Mouse (Mus musculus): ENCODE data around the gene Abhd10. TPM values are rescaled to one million over a fixed set of nuclear protein-coding genes. Genes with fewer than 3 reads are reported as not detected.

Gene Abhd10
- polyA plus RNA-seq, 1 experiment from 2014 or later, result 46.9 TPM

DNA sequence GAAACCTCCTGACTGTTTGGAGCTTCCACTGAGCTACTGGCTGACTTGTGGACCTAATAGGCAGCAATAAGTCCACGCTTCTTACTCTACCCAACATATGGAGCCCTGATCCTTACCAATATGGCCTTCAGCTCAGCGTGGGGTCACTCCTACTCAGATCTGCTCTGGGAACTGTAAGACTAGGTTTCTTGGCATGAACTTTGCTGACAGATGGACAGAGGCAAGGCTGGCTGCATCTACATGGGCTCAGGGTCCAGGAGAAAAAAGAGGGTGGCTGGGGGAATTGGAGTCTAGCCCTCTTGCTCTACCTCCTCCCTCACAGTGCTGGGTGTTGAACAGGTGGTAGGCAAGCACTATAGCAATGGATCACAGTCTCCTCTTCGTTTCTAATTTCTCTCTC is 55.9 kb downstream of the Abhd10 start:
- no peaks in the 10 kb centered on the region for H3K9me3 ChIP-seq (replicated peaks)
- 86% methylated on average over 3 of the region's 3 CpGs for WGBS
- no peaks in the 10 kb centered on the region for H3K36me3 ChIP-seq
- DNase-seq (ENCODE audit: low spot score), result no peak
- H3K4me3 ChIP-seq, result no peak overlapping the region
- H3K4me1 ChIP-seq, result peaks cover 19% of the 10 kb centered on the region
- no peak overlapping the region for H3K27ac ChIP-seq (replicated peaks)
- H3K27me3 ChIP-seq (ENCODE audit: low read depth, poor library complexity, severe bottlenecking), result no peaks in the 10 kb centered on the region

GRCm38 (mm10) chr16:45685295-45685694 is 57.5 kb downstream of the Abhd10 start:
- Histone ChIP-seq H3K27ac (replicated peaks) (no peak overlapping the region), H3K9me3 (replicated peaks) (no peaks in the 10 kb centered on the region), H3K4me1 (peaks cover 11% of the 10 kb centered on the region), H3K27me3 (ENCODE audit: low read depth, poor library complexity, severe bottlenecking) (no peaks in the 10 kb centered on the region), H3K36me3 (no peaks in the 10 kb centered on the region), H3K4me3 (no peak overlapping the region)
- no peak for DNase-seq (ENCODE audit: low spot score)
- WGBS, result 71% methylated on average over 3 of the region's 3 CpGs

- Histone ChIP-seq H3K36me3 (no peaks in the 10 kb centered on the region), H3K27ac (replicated peaks) (no peak overlapping the region), H3K4me3 (no peak overlapping the region), H3K4me1 (peaks cover 7% of the 10 kb centered on the region; the same call in 1 of the 2 replicates), H3K9me3 (replicated peaks) (no peaks in the 10 kb centered on the region), H3K27me3 (ENCODE audit: low read depth, poor library complexity, severe bottlenecking) (no peaks in the 10 kb centered on the region)
- DNase-seq (ENCODE audit: low spot score), result peak; percentile 72
- WGBS, result 15% methylated on average over 8 of the region's 8 CpGs
Measured at GRCm38 (mm10) chr16:45684815-45685214, 57.9 kb downstream of the Abhd10 start.

Other genes with a start within 250 kb of the Abhd10 start
- not detected in 2 replicates for gene Gm609, start 250.0 kb downstream of the Abhd10 start, polyA plus RNA-seq (2016; fragmentation: Nextera tagmentation; extraction: Ambion mirVana)
- not detected in 2 replicates for gene Gm17783, start 210.9 kb downstream of the Abhd10 start, polyA plus RNA-seq (2016; fragmentation: Nextera tagmentation; extraction: Ambion mirVana)
- gene Slc9c1, start 207.6 kb downstream of the Abhd10 start, polyA plus RNA-seq (2016; fragmentation: Nextera tagmentation; extraction: Ambion mirVana), result not detected in 2 replicates
- gene Gcsam, start 132.6 kb downstream of the Abhd10 start, polyA plus RNA-seq (2016; fragmentation: Nextera tagmentation; extraction: Ambion mirVana), result 0.06 TPM in 1 of 2 replicates, not detected in the other
- gene BC016579, start 88.9 kb downstream of the Abhd10 start, polyA plus RNA-seq (2016; fragmentation: Nextera tagmentation; extraction: Ambion mirVana), result 0.09 and 0.10 TPM in 2 replicates
- 0.29 and 0.31 TPM in 2 replicates for gene Tmprss7, start 49.3 kb downstream of the Abhd10 start, polyA plus RNA-seq (2016; fragmentation: Nextera tagmentation; extraction: Ambion mirVana)
- gene Tagln3, start 18.3 kb downstream of the Abhd10 start, polyA plus RNA-seq (2016; fragmentation: Nextera tagmentation; extraction: Ambion mirVana), result 145 and 248 TPM in 2 replicates
- gene Phldb2, start 210.6 kb upstream of the Abhd10 start, polyA plus RNA-seq (2016; fragmentation: Nextera tagmentation; extraction: Ambion mirVana), result 31.4 and 33.4 TPM in 2 replicates